Mouse (Mus musculus) urinary bladder, postnatal 36 days (tissue): Measurements from ENCODE around the gene Maml1.
"Not testable (repeated sequence)": the region's sequence is repeated elsewhere in the genome, so short reads cannot be mapped to it uniquely, and the experiment has no call there.

Source experiments
- DNase-seq, 2 experiments: peaks; one replicate each; pipeline ENCODE4 v3.0.0; 2022; ENCODE audit warnings: low spot score in 2 of 2, mixed read lengths in 1 of 2

Maml1 gene

GRCm38 (mm10) chr11:50292190-50292855 is at the start of gene Maml1:
Gene Maml1, minus strand, starts transcription at chr11:50292311.
- DNase-seq: peak; percentile 96 to 97

- DNase-seq: no peak
These were observed 44.8 kb upstream of the Maml1 start for GRCm38 (mm10) chr11:50336891-50337290.

DNA sequence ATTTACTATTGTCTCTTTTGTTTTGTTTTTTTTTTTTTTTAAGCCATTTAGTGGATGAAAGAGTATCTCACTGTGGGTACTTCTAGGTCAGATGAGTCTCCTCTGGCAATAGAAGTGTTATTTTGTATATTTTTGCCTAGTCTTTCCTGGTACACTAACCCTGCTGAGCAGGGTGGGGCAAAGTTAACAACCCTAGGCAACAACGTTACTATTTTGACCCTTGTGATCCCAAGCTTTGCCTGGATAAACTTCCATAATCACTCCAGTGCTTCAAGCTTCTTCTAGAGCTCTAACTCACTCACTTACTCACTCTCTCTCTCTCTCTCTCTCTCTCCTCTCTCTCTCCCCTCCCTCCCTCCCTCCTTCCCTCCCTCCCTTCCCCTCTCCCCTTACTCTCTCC is 44.0 kb upstream of the Maml1 start:
- DNase-seq: no peak

- peak in 1 of 2 experiments; percentile 16 for DNase-seq
These were observed 41.1 kb upstream of the Maml1 start for GRCm38 (mm10) chr11:50333181-50333580.

DNA sequence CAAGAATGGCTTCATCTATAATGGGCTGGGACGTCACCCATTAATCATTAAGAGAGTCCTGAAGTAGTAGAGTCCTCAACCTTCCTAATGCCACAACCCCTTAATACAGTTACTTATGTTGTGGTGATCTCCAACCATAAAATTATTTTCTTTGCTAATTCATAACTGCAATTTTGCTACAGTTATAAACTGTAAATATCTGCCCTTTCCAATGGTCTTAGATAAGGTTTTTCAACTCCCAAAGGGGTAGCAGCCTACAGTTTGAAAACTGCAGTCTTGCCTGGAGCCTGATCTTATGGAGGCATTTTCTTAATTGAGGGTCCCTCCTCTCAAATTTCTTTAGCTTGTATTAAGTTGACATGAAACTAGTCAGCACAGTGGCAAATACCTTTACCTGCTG is 37.3 kb upstream of the Maml1 start:
- DNase-seq: no peak

- no peak for DNase-seq
These were observed 36.0 kb upstream of the Maml1 start for GRCm38 (mm10) chr11:50328075-50328625.

DNA sequence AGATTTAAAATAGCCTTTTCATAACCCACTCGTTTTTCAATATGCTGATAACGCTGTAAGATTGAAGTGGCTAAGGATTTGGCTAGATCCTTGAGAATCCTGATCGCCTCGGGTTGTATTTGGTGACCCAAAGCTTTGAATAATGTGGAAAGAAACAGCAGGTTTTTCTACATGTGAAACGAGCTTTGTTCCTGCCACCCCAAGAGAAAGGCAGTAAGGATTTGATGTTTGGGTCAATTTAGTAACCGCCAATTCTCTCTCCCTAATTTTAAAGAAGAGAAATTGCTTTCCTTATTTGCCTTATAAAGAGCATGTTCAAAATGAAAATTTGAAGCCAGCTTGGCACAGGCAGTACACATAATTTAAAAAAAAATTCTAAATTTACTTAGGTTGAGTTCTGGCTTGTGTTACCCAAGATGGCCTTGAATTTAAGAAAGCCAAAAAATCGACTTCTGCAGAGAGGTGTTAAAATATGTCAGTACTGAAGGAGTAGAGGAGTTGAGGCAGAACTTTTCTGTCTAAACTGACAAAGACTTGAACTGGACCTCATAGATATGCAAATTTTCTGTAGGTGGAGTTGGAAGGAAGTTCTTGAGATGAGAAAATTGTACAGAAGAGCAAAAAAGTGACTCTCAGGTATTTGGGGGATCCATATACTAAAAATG is 34.3 kb upstream of the Maml1 start:
- peak in 1 of 2 experiments; percentile 1 for DNase-seq

DNA sequence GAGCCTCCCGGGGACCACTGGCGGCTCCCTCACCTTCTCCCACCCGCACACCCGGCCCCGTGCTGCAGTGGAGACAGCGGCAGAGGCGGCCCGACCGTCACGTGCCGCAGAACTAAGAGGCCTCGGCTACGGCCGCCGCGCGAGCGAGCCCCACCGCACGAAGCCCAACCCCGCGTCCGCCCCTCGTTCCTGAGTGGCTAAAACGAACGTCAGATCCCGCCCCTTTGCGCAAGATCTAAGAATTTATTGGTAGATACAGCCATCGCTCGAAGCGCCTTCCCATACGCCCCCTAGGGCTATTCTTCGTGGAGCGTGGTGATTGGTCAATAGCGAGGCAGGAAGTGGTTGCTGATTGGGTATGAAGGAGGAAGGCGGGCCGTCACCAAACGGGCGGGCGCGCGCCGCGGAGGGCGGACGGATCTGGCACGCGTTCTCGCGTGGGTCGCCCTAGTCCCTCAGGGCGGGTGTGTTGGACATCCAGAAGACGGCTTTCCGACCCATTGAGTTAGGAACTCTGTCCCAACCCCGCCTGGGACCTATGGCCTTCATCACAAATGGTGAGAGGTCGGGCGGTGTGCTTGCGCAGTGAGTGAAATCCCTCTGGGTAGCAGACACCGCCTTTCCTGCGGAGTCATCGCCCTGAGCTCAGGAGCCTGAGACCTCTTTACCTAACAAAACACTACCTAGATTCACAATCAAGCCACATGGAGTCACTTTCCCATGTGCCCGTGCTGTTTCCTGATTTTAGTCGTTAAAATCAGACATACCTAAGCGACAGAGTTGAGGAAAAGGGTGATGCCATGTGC is 33.6 kb upstream of the Maml1 start, which contains the start of gene Canx:
Gene Canx (minus strand): TSS at position 178 of the 806 bp plus-strand sequence.
- DNase-seq: peak; percentile 98

DNA sequence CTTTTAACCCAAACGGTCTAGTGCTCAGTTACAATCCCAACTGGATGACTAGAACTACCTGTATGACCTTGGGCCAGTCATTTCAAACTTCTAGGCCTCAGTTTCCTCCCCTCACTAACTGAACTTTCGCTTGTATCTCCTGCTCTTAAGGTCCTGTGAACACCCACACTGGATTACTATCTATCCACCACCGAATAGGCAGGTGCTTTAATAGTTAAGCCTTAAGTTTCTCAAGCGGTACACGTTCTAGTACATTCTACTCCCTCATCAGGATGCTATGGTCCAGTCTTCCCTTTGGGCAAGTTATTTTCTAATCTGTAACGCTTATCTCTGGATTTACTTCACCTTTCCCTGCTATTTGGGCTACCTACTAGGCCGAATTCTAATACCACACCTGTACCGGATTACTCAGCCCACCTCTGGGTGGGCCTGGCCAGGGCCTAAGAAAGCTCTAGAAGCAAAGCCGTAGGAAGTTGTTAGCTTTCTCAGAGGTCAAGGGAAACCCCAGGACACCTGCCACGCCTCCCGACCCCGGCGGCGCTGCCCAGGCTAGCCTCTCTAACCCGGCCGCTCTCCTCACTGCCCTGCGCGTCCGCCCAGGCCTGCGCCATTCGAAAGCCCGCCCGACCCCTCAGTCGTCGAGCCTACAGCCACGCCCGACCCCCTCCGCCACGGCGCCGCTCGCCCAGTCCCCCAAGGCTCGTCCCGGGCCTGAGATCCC is 32.8 kb upstream of the Maml1 start:
- peak in 1 of 2 experiments; percentile 32 for DNase-seq

GRCm38 (mm10) chr11:50323843-50324242 is 31.7 kb upstream of the Maml1 start:
- no peak for DNase-seq

GRCm38 (mm10) chr11:50322345-50322744 is 30.2 kb upstream of the Maml1 start:
- DNase-seq: no peak

DNA sequence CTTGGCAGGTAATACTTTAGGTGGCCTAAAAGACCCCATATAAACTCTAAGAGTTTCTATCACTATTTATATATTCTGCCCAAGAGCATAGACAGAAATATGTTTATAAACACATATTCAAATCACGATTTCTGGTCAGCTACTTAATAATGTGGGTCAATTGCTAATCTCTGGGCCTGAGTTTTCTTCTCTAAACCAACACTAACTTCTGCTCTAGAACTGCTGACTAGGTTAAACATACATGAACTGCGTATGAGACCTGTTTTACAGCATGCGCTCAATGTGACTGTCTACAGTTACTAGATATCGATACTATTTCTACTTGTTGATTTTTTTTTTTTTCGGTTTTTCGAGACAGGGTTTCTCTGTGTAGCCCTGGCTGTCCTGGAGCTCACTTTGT is 29.1 kb upstream of the Maml1 start:
- no peak for DNase-seq

GRCm38 (mm10) chr11:50319343-50319742 is 27.2 kb upstream of the Maml1 start:
- not testable (repeated sequence) for DNase-seq

GRCm38 (mm10) chr11:50312803-50313202 is 20.7 kb upstream of the Maml1 start:
- DNase-seq: no peak

GRCm38 (mm10) chr11:50303406-50303805 is 11.3 kb upstream of the Maml1 start:
- DNase-seq: no peak

DNA sequence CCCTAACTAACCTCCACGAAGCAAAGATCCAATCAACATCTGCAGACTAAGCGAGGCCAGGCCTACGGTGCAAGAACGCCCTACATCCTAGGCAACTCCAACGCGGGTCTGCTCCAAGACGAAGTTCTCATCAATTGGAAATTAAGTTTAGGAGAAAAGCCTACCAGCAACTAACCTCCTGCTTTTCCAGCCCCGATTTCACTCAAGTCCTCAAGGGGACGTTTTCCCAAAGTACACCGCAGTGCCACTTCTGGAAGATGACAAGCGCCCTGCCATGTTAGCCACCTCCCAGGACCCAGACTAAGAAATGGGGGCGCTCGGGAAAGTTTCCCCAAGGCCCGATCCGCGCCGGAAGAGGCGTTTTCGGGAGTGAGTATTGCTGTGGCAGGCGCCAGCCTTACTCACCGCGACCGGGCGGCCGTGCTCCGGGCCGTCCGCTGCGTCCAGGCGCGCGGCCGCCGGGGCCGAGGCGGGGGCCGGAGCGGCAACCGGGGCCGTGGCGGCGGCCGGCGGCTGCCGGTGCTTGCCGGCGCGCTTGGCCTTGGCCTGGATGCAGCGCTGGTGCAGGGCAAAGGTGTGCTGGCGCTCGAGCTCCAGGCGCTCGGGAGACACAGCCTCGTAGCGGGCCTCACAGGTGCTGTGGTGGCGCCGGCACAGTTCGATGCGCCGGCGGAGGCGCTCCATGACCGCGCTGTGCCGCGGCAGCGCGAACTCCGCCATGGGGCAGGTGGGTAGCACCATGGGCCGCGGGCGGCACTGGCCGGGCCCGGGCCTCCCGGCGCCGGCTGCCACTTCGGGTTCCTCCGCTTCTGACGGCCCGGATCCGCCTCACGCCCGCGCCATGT is 568 bp downstream of the Maml1 start:
- peak; percentile 44 for DNase-seq

- DNase-seq: no peak
These were observed 1.5 kb downstream of the Maml1 start for GRCm38 (mm10) chr11:50290486-50291225.

GRCm38 (mm10) chr11:50286428-50286827 is 5.7 kb downstream of the Maml1 start:
- DNase-seq: no peak

DNA sequence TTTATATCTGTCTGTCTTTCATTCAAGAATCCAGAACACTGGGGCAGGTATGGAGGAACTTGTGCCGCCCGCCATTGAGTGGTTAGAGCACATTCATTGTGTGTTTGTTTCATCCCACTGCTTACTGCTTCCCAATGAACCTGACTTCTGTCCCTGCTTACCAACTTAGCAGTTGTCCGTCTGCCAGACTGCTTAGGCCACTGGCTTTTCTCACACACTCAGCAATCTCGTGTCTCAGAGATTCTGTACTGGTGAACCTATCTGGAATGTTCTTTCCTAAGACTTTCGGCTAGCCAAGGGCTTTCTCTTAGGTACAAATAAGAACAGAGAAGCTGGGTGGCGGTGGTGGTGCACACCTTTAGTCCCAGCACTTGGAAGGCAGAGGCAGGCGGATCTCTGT is 6.4 kb downstream of the Maml1 start:
- DNase-seq: no peak

GRCm38 (mm10) chr11:50285263-50285662 is 6.8 kb downstream of the Maml1 start:
- no peak for DNase-seq
